7 mouse cellular contexts compared by ENCODE assay signal in the genomic region with DNA sequence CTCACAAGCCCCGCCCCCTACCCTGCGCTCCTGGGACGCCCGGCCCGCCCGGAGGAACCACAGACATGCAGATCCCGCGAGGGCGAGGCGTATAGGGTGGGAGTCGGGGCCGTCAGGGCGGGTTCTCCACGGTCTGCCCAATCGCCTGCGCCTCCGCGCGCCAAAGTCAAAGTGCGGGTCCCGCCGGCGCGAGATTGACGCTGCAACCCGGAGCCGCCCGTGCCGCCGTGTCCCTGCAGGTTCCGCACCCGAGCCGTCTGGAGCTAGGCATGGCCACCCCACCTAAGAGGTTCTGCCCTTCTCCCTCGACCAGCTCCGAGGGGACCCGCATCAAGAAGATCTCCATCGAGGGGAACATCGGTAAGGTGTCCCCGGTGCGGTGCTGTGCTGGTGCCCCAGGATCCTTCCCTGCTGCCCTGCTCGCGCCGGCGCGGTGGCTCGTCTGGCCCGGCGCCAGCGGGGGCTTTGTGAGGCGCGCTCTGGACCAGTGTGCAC. TPM values are rescaled to one million over a fixed set of nuclear protein-coding genes. Genes with fewer than 3 reads are reported as not detected.
DNase-seq lines count a peak whose midpoint lies in the region; ATAC-seq lines count a peak whose summit lies in the region.

A gene (plus strand): TSS at position 10 of the 495 bp plus-strand sequence.

- peaks cover 4% of the 10 kb centered on the region; the same call in 1 of the 2 replicates for H3K4me1 ChIP-seq in intestine, embryonic 15.5 days (replicated peaks)
- peaks cover 26% of the 10 kb centered on the region for H3K4me1 ChIP-seq in midbrain, embryonic 10.5 days

- peak within 1 kb of the TSS; percentile 73 for H3K9ac ChIP-seq in intestine, embryonic 15.5 days

- intact Hi-C loops in gastrocnemius, postnatal 36 days (cut with DNase I): loop anchor here (2.0 to 10.0 kb wide), 3 partner anchors 43 to 210 kb away; a partner anchor contains a TSS
- intact Hi-C loops in left cerebral cortex, postnatal 36 days (cut with DNase I): loop anchor here (2.0 to 5.0 kb wide), 2 partner anchors 44 to 88 kb away; a partner anchor contains a TSS

- 0% methylated on average over 51 of the region's 51 CpGs for WGBS in intestine, embryonic 15.5 days
- WGBS in midbrain, embryonic 10.5 days: under 1% methylated on average over 51 of the region's 51 CpGs

- H3K4me2 ChIP-seq in intestine, embryonic 15.5 days (replicated peaks): peak within 1 kb of the TSS; percentile 65

- H3K27ac ChIP-seq in intestine, embryonic 15.5 days: peak within 1 kb of the TSS; percentile 86
- peak within 1 kb of the TSS; percentile 97 for H3K27ac ChIP-seq in midbrain, embryonic 10.5 days (replicated peaks)

- no peaks in the 10 kb centered on the region for H3K9me3 ChIP-seq in intestine, embryonic 15.5 days
- H3K9me3 ChIP-seq in midbrain, embryonic 10.5 days (replicated peaks): no peaks in the 10 kb centered on the region

- peak within 1 kb of the TSS; percentile 61 for H3K4me3 ChIP-seq in intestine, embryonic 15.5 days (replicated peaks)
- H3K4me3 ChIP-seq in midbrain, embryonic 10.5 days: peak within 1 kb of the TSS; percentile 81

- ATAC-seq in intestine, embryonic 15.5 days: peak; percentile 100

- no peaks in the 10 kb centered on the region for H3K27me3 ChIP-seq in intestine, embryonic 15.5 days (replicated peaks)
- H3K27me3 ChIP-seq in midbrain, embryonic 10.5 days (ENCODE audit: low read depth, poor library complexity, severe bottlenecking): no peaks in the 10 kb centered on the region

- peaks cover 3% of the 10 kb centered on the region; the same call in 1 of the 2 replicates for H3K36me3 ChIP-seq in intestine, embryonic 15.5 days
- peaks cover 36% of the 10 kb centered on the region for H3K36me3 ChIP-seq in midbrain, embryonic 10.5 days

- peak; percentile 99 for DNase-seq in adrenal gland, adult (ENCODE audit: inconsistent age in 2 of 2, low spot score in 1 of 2)
- peak; percentile 100 for DNase-seq in embryo, embryonic 10.5 days (ENCODE audit: low spot score)
- peak; percentile 93 to 99 for DNase-seq in gastrocnemius, postnatal 36 days
- DNase-seq in left cerebral cortex, postnatal 36 days (ENCODE audit: low spot score in 2 of 2): peak; percentile 96
- peak; percentile 100 for DNase-seq in midbrain, embryonic 10.5 days (ENCODE audit: low spot score)
- DNase-seq in right cerebral cortex, postnatal 36 days (ENCODE audit: low spot score in 2 of 2): peak; percentile 95 to 96

RNA-seq across cellular contexts. Expression of the gene that starts here (rescaled TPM):
- 1 to 10 TPM; 1.1 to 1.9 TPM for total RNA-seq in gastrocnemius, postnatal 36 days (2021)
- polyA plus RNA-seq in intestine, embryonic 15.5 days (2015; fragmentation: Nextera tagmentation; extraction: Ambion mirVana): 38.0 and 44.2 TPM in 2 replicates
- total RNA-seq in left cerebral cortex, postnatal 36 days (2021): 10 to 100 TPM; 15.0 to 16.0 TPM
- polyA plus RNA-seq in midbrain, embryonic 10.5 days (2016; fragmentation: Nextera tagmentation; extraction: Ambion mirVana): 118 and 119 TPM in 2 replicates

Comparison
In these comparisons a context has a peak if more than half of its experiments do, and no peak if none do; other contexts are left out.
1. Peak in every context shown above with its lines: DNase-seq, ATAC-seq, H3K4me3 ChIP-seq and H3K27ac ChIP-seq.
2. RNA of the gene that starts here (total RNA-seq): 15.0 to 16.0 TPM in left cerebral cortex, postnatal 36 days; 1.1 to 1.9 TPM in gastrocnemius, postnatal 36 days; every median in the first group is over 4 times any median in the second.